Mouse (Mus musculus) neural tube, embryonic 11.5 days (tissue): ENCODE data around the gene Slc7a15. TPM values are rescaled to one million over a fixed set of nuclear protein-coding genes. Genes with fewer than 3 reads are reported as not detected.

Experiments used
- ATAC-seq: fragments of 200-750 bp; cut with Nextera tagmentation; 2 replicates; pipeline ENCODE4 v1.8.0; 2017; ENCODE audit warnings: moderate number of reproducible peaks, mild to moderate bottlenecking, moderate TSS enrichment, moderate library complexity; ENCODE audit not compliant: insufficient read depth, low FRiP score, low TSS enrichment
- DNase-seq: peaks from one replicate; pipeline ENCODE4 v3.0.0-alpha.2; 2015; ENCODE audit warnings: low spot score
- H3K27ac ChIP-seq: fragments of 300-500 bp; sonication (generic); 2 replicates; pipeline ENCODE4 v1.5.1; 2014; ENCODE audit warnings: low read depth, mild to moderate bottlenecking, low read length
- H3K27me3 ChIP-seq: fragments of 300-500 bp; sonication (generic); 2 replicates; pipeline ENCODE4 v1.6.1; 2014; ENCODE audit warnings: mild to moderate bottlenecking, low read length, mixed read lengths; ENCODE audit not compliant: control insufficient read depth, insufficient read depth
- H3K36me3 ChIP-seq: fragments of 300-500 bp; sonication (generic); 2 replicates; pipeline ENCODE4 v1.6.1; 2014; ENCODE audit warnings: mild to moderate bottlenecking, low read length, moderate library complexity, mixed read lengths; ENCODE audit not compliant: control insufficient read depth, insufficient read depth
- H3K4me1 ChIP-seq: fragments of 300-500 bp; sonication (generic); 2 replicates; pipeline ENCODE4 v1.6.1; 2014; ENCODE audit warnings: low read length, mixed read lengths; ENCODE audit not compliant: control insufficient read depth, insufficient read depth
- H3K4me2 ChIP-seq: fragments of 300-500 bp; sonication (generic); 2 replicates; pipeline ENCODE4 v1.6.1; 2014; ENCODE audit warnings: low read depth, mild to moderate bottlenecking, moderate library complexity
- H3K4me3 ChIP-seq: fragments of 300-500 bp; sonication (generic); 2 replicates; pipeline ENCODE4 v1.5.1; 2014; ENCODE audit warnings: low read depth, low read length
- H3K9ac ChIP-seq: fragments of 300-500 bp; sonication (generic); 2 replicates; pipeline ENCODE4 v1.6.1; 2014; ENCODE audit warnings: mild to moderate bottlenecking, low read length
- H3K9me3 ChIP-seq: fragments of 300-500 bp; sonication (generic); 2 replicates; pipeline ENCODE4 v1.6.1; 2016; ENCODE audit warnings: low read length; ENCODE audit not compliant: control insufficient read depth
- WGBS: fragments of 180-500 bp; shearing (Covaris S2); extraction: QIAGEN DNeasy Blood & Tissue Kit; methylation state at CpG from one replicate; pipeline ENCODE4 v1.1.7; 2014; 5-methylcytosine and 5-hydroxymethylcytosine counted together
- polyA plus RNA-seq: library from polyadenylated mRNA; unstranded; fragments of >200 nt; fragmentation: Nextera tagmentation; extraction: Ambion mirVana; gene quantifications from 2 replicates; pipeline ENCODE4 v1.2.1, GENCODE M21; 2014

Slc7a15 gene
- polyA plus RNA-seq, 1 experiment from 2014 or later: not detected

DNA sequence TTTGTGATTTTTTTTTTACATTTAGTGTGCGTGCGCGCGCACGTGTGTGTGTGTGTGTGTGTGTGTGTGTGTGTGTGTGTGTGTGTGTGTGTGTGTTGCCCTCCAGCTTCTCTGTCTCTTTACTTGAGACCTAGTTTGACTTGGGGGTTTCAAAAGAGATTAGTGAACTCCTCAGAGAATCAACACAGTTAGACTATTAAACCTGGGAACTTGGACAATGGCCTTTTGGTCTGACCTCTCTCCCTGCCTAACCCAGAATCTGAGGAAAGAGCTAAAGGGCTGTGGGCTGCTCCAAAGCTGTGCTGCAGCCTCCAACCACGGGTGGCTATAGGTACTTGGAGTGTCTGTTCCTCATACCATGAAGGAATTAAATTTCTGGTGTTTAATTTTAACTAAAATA is 94.7 kb downstream of the Slc7a15 start:
- Histone ChIP-seq H3K27me3 (no peaks in the 10 kb centered on the region), H3K4me3 (no peak overlapping the region), H3K36me3 (no peaks in the 10 kb centered on the region), H3K9me3 (no peaks in the 10 kb centered on the region), H3K9ac (no peak overlapping the region), H3K4me2 (no peak overlapping the region), H3K4me1 (peaks cover 8% of the 10 kb centered on the region), H3K27ac (no peak overlapping the region)
- 91% methylated on average over 6 of the region's 6 CpGs for WGBS
- DNase-seq: no peak
- no peak for ATAC-seq

DNA sequence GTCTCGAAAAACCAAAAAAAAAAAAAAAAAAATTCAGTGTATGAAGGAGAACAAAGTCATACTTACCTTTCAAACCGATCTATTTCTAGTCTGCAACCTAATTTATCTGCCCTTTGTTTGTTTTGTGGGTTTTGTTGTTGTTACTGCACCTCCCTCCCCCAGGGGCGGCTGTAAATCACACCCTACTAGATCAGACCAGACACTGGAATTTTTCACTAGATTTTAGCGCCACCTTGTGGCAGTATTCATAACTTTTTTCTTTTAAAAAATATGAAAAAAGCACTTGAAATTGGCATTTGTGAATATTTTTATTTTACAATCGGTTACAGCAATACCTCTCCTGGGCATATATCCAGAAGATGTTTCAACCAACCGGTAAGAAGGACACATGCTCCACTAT is 96.3 kb downstream of the Slc7a15 start:
- H3K27ac ChIP-seq: no peak overlapping the region
- DNase-seq (peak; percentile 57), ATAC-seq (no peak)
- no peak overlapping the region for H3K9ac ChIP-seq
- no peaks in the 10 kb centered on the region for H3K27me3 ChIP-seq
- H3K4me1 ChIP-seq: peaks cover 10% of the 10 kb centered on the region
- H3K4me3 ChIP-seq: no peak overlapping the region
- WGBS: 10% methylated on average over 6 of the region's 6 CpGs
- no peak overlapping the region for H3K4me2 ChIP-seq
- no peaks in the 10 kb centered on the region for H3K36me3 ChIP-seq
- H3K9me3 ChIP-seq: no peaks in the 10 kb centered on the region

- Histone ChIP-seq H3K9ac (no peak overlapping the region), H3K27me3 (no peaks in the 10 kb centered on the region), H3K4me1 (peaks cover 16% of the 10 kb centered on the region), H3K4me3 (no peak overlapping the region), H3K4me2 (no peak overlapping the region), H3K27ac (no peak overlapping the region), H3K9me3 (no peaks in the 10 kb centered on the region), H3K36me3 (no peaks in the 10 kb centered on the region)
- WGBS: 93% methylated on average over 14 of the region's 14 CpGs
- no peak for ATAC-seq
- DNase-seq: no peak
Observed at GRCm38 (mm10) chr12:8501571-8502305, 97.1 kb downstream of the Slc7a15 start.

DNA sequence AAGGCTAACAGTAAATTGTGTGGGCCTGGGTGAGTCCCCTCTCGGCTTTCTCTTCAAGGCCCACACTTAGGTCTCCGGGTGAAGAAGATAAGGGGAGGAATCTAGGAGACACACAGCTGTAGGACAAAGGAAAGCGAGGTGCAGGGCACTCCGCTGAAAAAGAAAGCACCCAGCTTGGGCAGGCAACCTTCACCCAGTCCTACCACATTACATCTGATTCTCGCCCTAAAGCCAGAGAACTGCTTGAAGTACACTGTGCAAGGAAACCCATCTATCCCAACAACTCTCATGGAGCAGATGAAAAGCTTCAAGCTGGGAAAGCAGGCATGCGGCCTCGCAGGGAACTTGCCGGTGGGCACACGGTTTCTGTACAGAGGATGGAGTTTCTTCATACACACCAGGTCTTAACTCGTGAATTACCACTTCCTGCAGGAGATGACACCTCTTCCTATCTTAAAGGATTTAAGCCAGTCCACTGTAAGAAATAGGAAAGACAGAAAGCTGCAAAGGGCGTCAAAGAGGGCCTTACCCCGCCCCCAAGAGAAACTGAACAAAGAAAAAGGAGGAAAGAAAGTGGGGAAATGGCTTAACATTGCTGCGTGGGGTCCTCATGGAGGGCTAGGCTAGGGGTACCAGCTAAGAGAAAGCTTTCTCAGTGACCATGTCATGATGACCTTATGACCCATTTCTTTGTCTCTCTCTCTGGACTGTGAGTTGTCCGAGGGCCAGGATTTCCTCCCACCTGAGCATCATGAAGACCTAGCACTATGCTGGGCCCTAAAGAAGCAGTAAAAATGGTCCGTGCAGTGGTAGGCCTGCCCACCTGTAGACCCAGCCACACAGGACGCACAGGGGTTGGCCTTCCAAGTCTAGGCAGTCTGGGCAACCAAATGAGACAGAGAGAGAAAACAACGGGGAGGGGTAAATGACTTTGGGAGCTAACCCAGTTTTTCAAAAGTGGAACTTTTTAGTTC is 98.0 kb downstream of the Slc7a15 start:
- 47% methylated on average over 17 of the region's 17 CpGs for WGBS
- ATAC-seq (no peak), DNase-seq (peak; percentile 24)

DNA sequence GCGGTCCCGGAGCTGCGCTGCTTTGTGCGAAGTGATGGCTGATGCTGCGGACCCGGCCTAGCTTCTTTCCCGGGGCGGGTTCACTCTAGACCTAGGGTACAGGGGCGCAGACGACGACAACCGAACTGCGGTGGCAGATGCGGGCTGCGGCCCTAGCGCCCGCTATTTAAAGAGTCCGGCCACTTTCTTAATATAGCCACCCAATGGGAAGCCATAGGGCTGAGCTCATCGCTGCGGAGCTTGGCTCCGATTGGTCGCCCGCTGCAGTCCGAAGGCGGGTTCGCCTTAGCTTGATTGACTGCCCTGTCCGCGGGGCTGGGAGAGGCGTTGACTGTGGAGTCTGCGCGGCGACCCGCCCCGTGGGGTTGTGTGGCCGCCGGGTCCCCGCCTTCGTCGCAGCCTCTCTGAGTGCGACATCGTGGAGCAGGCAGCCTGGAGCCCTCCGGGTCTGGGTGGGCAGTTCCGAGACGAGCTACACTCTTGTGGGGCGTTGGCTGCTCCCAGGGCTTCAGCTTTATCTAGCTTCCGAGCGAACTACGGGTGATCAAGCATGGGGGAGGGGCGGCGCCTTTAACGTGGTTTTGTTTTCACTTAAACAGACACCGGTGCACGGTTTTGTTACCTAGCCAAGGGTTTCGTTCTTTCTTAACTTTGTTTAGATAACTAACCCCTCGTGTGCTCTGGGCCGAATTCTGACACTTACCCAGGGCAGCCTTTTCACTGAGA is 98.8 kb downstream of the Slc7a15 start, which contains the start of gene Rhob:
Rhob (minus strand) TSS at position 139 of the 726 bp plus-strand sequence.
- under 1% methylated on average over 56 of the region's 56 CpGs for WGBS
- H3K4me3 ChIP-seq: peak within 1 kb of the TSS; percentile 89
- ATAC-seq: peak; percentile 99
- H3K27me3 ChIP-seq: no peaks in the 10 kb centered on the region
- no peaks in the 10 kb centered on the region for H3K9me3 ChIP-seq
- H3K4me2 ChIP-seq: peak within 1 kb of the TSS; percentile 88
- H3K36me3 ChIP-seq: no peaks in the 10 kb centered on the region
- H3K9ac ChIP-seq: peak within 1 kb of the TSS; percentile 99
- peak within 1 kb of the TSS; percentile 99 for H3K27ac ChIP-seq
- H3K4me1 ChIP-seq: peaks cover 21% of the 10 kb centered on the region
- peak; percentile 95 for DNase-seq

More for the DNA sequence above, 98.0 kb downstream of the Slc7a15 start:
- Histone ChIP-seq H3K27ac (peak overlapping the region; percentile 99), H3K4me1 (peaks cover 21% of the 10 kb centered on the region), H3K4me3 (peak overlapping the region; percentile 89), H3K9ac (peak overlapping the region; percentile 79), H3K4me2 (peak overlapping the region; percentile 88), H3K9me3 (no peaks in the 10 kb centered on the region), H3K36me3 (no peaks in the 10 kb centered on the region), H3K27me3 (no peaks in the 10 kb centered on the region)

- H3K9me3 ChIP-seq: no peaks in the 10 kb centered on the region
- ATAC-seq: peak; percentile 53
- H3K4me3 ChIP-seq: peak overlapping the region; percentile 89
- H3K4me1 ChIP-seq: peaks cover 21% of the 10 kb centered on the region
- H3K27ac ChIP-seq: peak overlapping the region; percentile 99
- peak; percentile 74 for DNase-seq
- H3K36me3 ChIP-seq: no peaks in the 10 kb centered on the region
- peak overlapping the region; percentile 88 for H3K4me2 ChIP-seq
- no peaks in the 10 kb centered on the region for H3K27me3 ChIP-seq
- WGBS: under 1% methylated on average over 99 of the region's 99 CpGs
- H3K9ac ChIP-seq: peak overlapping the region; percentile 99
Observed at GRCm38 (mm10) chr12:8499001-8499870, 99.6 kb downstream of the Slc7a15 start.

GRCm38 (mm10) chr12:8498591-8499000 is 100.3 kb downstream of the Slc7a15 start:
- WGBS: 0% methylated on average over 13 of the region's 13 CpGs
- ATAC-seq: peak; percentile 5
- Histone ChIP-seq H3K9ac (peak overlapping the region; percentile 99), H3K4me2 (peak overlapping the region; percentile 88), H3K9me3 (no peaks in the 10 kb centered on the region), H3K36me3 (no peaks in the 10 kb centered on the region), H3K4me3 (peak overlapping the region; percentile 89), H3K4me1 (peaks cover 21% of the 10 kb centered on the region), H3K27ac (peak overlapping the region; percentile 99), H3K27me3 (no peaks in the 10 kb centered on the region)
- DNase-seq: peak; percentile 68
